In the genomic region with DNA sequence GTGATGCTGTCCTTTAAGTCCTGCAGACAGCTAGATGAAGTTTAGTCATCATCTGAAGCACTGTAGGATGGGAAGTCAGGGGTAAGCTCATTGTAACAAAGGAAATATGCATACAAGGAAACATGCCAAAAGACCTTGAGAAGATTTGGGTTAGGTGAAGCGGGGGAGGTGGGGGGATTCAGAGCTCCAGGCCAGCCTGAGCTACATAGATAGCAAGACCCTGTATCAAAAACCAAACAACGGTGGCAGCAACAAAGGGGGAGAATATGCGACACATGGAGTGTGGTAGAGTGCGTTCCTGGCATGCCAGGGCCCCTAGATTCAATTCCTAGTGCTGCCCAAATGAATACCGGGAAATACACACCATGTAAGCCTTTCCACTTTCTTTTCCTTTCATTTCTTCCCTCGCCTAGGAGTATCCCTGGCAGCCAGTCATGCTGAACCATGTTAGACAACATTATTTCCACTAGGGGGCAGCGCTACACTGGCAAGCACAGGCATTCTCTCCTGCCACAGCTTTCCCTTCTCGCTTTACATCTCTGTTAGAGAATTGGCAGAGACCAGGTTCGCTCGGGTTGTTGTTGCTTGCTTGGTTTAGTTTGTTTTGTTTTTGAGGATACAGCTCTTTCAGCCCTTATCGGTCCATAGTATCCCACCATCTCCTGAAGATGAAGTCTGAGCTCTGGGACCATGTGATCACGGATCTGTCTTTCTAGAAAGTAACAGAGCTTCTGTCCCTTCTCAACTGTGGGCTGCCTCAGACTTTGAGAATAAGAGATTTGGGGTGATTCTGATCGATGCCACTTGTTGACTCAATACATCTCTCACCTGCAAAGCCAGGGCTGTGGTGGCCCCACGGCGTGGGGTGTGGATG, we compare ENCODE assay signal across 1 mouse cellular context.
TF ChIP-seq lines count a peak whose summit lies in the region.

No protein-coding gene starts in this region.

TF ChIP-seq in CH12.LX, 34 proteins besides CTCF, POLR2A, EP300 and RAD21:
- TF ChIP-seq MYC (IDR thresholded peaks at IDR 0.05; ENCODE audit: low read depth, low read length) = no peak
- TF ChIP-seq CHD1 (IDR thresholded peaks at IDR 0.05; ENCODE audit: low read depth, low read length) = no peak
- TF ChIP-seq ZC3H11A (IDR thresholded peaks at IDR 0.05; ENCODE audit: low read depth, low read length) = peak; percentile 66
- TF ChIP-seq MEF2A (IDR thresholded peaks at IDR 0.05; ENCODE audit: borderline replicate concordance, low read depth, low read length) = 0 out of 2 replicates have a peak, but pooled peaks have one; percentile 17
- no peak for TF ChIP-seq USF1 (IDR thresholded peaks at IDR 0.05; ENCODE audit: low read depth, low read length)
- TF ChIP-seq MAX (IDR thresholded peaks at IDR 0.05; ENCODE audit: low read length) = 0 out of 2 replicates have a peak, but pooled peaks have one; percentile 28
- peak; percentile 91 for TF ChIP-seq SMC3 (IDR thresholded peaks at IDR 0.05; ENCODE audit: low read depth, low read length)
- no peak for TF ChIP-seq NELFE (IDR thresholded peaks at IDR 0.05; ENCODE audit: low read depth, low read length)
- TF ChIP-seq ELF1 (IDR thresholded peaks at IDR 0.05; ENCODE audit: low read depth, low read length) = no peak
